Mouse (Mus musculus): ENCODE data around the gene Tenm2.

The Tenm2 gene

DNA sequence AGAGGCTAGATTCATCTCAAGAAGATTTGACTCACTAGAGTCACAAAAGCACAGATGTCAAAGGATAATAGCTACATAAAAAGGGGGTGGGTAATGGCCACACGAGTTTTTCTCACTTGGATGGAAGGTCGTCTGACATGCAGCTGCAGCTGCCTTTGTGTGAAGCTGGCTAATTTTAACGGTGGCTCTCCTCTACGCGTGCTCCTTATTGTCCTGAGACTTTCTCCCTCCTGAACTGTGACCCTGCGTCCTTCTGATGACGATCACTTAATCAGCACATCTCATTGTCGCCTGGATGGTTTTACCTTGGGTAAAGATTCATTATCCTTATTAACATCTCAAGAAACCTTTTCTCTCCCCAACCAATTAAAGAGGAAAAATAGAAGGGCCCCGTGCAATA is 1101.1 kb downstream of the Tenm2 start:
- no peak for DNase-seq (ENCODE audit: low spot score in 2 of 2)

- no peak for DNase-seq (ENCODE audit: low spot score in 2 of 2)
Measured at GRCm38 (mm10) chr11:36123275-36123674, 1112.5 kb downstream of the Tenm2 start.

DNA sequence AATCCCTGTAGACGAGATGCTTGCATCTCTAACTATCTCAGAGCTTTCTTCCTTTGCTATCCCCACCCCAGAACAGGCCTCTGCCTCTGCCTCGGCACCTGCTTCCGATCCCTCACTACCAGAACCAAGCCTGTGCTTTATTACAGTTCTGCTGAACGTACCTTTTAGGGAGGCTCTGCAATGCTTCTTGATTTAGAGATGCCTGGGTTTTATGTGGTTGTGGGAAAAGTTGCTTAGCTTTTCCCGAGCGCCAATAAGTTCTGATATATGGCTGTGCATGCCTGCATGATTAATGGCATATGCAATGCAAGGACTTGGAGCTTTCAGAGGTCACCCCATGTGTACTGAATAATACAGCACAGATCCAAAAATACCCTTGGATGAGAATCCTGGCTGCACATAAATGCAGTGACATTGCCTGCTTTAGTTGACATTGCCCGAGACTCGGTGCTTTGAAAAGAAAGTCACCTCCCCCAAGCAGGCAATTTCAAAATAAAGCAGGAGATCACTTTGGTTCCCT is 1114.3 kb downstream of the Tenm2 start:
- DNase-seq (ENCODE audit: low spot score in 2 of 2): no peak

GRCm38 (mm10) chr11:36120591-36121409 is 1115.0 kb downstream of the Tenm2 start:
- DNase-seq (ENCODE audit: low spot score in 2 of 2): no peak

GRCm38 (mm10) chr11:36113326-36113725 is 1122.4 kb downstream of the Tenm2 start:
- DNase-seq (ENCODE audit: low spot score in 2 of 2): no peak

DNA sequence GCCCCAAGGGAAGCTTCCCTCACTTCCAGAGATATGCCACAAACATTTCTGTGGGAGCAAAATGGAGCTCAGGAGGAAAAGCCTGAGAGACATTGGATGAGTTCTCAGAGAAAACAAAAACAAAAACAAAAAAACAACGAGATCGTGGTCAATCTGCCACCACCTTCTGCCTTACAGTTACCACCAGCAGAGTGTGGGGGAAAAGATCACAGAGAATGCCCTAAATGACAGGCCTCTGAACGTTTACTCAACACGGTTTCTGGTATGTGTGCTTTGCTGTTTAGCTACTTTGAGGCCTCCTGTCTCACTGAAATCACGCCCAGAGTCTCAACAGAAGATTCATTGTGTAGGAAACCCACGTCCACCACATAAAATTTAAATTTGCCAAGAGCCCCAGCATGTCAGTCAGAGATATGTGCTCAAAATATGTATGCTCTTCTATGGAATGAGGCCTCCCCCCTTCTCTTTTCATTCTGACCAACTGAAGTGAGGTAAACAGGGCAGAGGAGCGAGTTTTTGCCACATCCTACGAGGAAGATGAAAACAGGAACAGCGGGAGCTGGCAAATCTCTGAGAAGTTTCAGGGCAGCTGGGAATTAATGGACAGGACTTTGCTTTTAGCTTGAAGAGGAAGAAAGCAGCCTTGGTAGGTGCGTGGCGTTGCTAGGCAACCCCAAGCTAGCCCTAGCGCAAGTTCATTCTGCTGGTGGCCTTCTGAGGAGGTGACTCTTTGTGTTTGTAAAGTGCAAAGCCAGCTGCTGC is 1126.6 kb downstream of the Tenm2 start:
- no peak for DNase-seq (ENCODE audit: low spot score in 2 of 2)

- no peak for DNase-seq (ENCODE audit: low spot score in 2 of 2)
Measured at GRCm38 (mm10) chr11:36107840-36108239, 1127.9 kb downstream of the Tenm2 start.

GRCm38 (mm10) chr11:36106639-36107038 is 1129.1 kb downstream of the Tenm2 start:
- DNase-seq (ENCODE audit: low spot score in 2 of 2): no peak

DNA sequence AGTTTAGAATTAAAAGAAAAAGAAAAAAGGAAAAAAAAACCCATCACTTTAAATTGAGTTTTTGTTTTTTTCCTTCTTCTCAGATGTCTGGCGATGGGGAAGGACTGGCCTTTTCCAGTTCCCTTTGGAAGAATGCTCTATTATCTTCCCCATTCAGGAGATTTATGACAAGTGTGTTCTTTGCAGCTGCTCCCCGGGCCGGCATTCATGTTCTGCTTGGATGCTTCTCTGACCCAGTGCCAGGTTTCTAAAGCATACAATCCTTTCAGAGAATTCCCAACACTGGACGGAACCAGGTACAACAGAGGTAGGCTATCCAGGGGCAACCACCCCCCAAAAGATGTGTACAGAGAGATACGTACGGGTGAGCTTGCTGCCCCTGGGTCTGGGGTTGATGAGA is 1132.2 kb downstream of the Tenm2 start:
- no peak for DNase-seq (ENCODE audit: low spot score in 2 of 2)

- DNase-seq (ENCODE audit: low spot score in 2 of 2): no peak
Measured at GRCm38 (mm10) chr11:36096219-36096618, 1139.5 kb downstream of the Tenm2 start.

GRCm38 (mm10) chr11:36090210-36090609 is 1145.6 kb downstream of the Tenm2 start:
- DNase-seq (ENCODE audit: low spot score in 2 of 2): no peak

DNA sequence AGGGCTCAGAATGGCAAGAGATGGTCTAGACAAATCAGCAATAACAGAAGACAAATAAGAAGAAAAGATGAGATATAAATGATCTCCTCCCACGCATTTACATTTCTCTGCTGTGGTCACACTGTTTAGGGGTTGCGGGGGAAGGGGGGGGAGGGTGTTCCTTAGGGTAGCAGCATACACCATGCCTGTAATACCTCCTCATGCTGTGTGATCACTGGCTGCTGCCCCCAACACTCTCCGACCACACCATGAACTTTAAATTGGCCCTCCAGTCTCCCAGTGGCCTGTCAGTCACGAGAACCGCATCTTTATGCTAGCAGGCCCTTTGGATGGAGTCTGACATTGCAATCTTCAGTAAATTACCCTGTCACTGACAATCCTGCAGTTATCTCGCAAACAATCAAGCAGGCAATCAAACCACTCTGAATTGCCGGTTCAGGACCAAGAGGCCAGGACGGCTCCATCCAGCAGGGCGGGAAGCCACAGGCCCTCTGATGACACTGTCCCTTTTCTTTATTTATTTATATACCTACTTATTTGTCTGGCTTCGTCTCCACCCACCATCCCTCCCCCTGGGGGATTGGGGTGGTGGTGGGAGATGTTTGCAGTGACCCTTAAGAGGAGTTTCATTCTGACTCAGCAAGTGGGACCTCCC is 1154.2 kb downstream of the Tenm2 start:
- DNase-seq (ENCODE audit: low spot score in 2 of 2): no peak

- DNase-seq (ENCODE audit: low spot score in 2 of 2): no peak
Measured at GRCm38 (mm10) chr11:36080766-36081165, 1155.0 kb downstream of the Tenm2 start.

DNA sequence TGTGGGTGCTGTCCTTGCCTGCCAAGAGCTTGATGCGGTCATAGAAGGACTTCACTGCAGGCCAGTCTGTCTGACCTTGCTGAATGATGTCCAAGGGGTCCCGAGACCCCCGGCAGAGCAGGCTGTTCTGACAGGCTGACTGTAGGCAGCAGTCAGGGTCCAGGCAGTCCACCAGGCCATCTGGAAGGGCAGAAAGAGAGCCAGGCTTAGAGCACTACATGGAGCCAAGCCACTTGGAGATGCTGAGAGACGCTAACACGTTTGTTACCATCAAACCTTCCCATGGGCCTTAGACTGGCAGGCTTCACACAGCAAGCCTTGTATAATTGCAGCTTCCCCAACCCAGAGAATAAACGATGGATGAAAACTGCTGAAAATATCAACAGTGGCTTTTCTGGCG is 1157.4 kb downstream of the Tenm2 start:
- no peak for DNase-seq (ENCODE audit: low spot score in 2 of 2)

- DNase-seq (ENCODE audit: low spot score in 2 of 2): no peak
Measured at GRCm38 (mm10) chr11:36074015-36074567, 1161.7 kb downstream of the Tenm2 start.

DNA sequence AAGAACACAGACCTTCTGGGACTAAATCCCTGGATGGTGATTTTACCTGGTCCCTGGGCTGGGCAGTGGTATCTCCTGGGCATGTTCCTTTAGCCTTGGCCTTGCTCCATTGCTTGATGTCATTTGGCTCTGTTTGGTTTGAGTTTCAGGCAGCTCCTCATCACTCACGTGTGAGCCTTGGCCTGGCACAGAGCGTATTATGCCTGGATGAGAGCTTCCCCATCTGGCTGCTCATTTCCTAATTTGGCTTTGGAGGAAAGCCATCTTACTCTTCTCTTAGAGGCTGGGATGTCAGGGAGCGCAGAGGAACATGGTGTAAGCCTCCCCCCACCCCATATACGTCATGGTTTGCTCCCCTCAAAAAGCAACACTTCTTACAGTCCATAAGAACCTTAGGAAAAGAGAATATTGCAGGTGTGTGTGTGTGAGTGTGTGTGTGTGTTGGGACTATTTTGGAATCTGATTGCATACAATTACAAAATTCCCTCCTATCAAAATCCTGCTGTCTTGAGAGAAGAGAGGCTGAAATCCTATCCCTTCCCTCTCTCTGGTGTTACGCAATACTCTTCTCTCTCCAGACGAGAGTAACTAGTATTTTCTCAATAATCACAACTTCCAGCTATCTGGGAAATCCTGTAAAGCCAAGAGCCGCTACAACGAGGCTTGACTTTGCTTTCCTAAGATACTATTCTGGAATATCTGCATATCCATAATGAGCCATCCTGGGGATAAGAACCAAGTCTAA is 1162.5 kb downstream of the Tenm2 start:
- no peak for DNase-seq (ENCODE audit: low spot score in 2 of 2)

- no peak for DNase-seq (ENCODE audit: low spot score in 2 of 2)
Measured at GRCm38 (mm10) chr11:36072646-36073045, 1163.1 kb downstream of the Tenm2 start.

DNA sequence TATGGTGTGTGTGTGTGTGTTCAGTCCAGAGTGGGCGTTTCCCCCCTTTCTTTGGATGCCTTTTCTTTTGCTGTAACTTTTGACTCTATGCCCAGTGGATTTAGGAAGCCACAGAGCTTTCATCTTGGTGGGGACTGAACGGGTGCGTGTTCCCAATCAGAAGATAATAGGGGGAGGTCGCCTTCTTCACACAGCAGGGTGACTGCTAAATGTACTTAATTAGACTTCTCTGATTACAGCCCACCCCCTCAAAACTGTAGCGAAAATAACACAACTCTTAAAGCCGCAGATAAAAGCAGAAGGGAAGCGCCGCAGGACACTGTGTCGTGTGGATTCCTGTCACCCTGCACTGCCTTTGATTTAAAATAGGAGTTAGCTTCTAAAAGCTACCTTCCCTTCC is 1163.7 kb downstream of the Tenm2 start:
- DNase-seq (ENCODE audit: low spot score in 2 of 2): no peak

GRCm38 (mm10) chr11:36059325-36059843 is 1176.4 kb downstream of the Tenm2 start:
- no peak for DNase-seq (ENCODE audit: low spot score in 2 of 2)

DNA sequence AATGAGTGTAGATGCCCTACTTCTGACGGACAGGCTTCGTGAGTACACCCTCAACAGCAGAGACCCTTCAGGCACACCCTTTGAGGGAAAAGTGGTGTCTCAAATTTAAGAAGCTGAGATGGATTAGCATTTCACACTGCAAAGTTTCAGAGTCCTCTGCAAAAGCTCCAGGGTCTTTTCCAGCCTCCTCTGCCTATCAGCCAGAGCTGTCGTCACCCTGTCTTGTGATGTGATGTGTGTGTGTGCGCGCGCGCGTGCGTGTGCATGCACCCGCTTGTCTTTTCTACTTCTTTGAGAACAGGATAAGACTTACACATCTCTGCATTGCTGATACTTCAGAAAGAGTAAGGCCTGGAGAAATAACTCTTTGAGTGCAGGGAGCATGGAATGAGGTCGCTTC is 1179.2 kb downstream of the Tenm2 start:
- no peak for DNase-seq (ENCODE audit: low spot score in 2 of 2)

- DNase-seq (ENCODE audit: low spot score in 2 of 2): no peak
Measured at GRCm38 (mm10) chr11:36054323-36054722, 1181.4 kb downstream of the Tenm2 start.
